Mouse (Mus musculus) ES-E14 (cell line): Measurements from ENCODE around the gene Nop53. TPM values are rescaled to one million over a fixed set of nuclear protein-coding genes. Genes with fewer than 3 reads are reported as not detected.

ENCODE experiments used
- DNase-seq: peaks from one replicate; pipeline ENCODE4 v3.0.0-alpha.2; 2013; ENCODE audit warnings: low read depth, low spot score
- H3K27ac ChIP-seq: 2 replicates; pipeline ENCODE4 v1.5.1; 2012; ENCODE audit warnings: low read depth, mild to moderate bottlenecking, low read length, moderate library complexity, mixed read lengths; ENCODE audit not compliant: poor library complexity, insufficient read depth, severe bottlenecking
- H3K36me3 ChIP-seq: 2 replicates; pipeline ENCODE4 v1.6.1; 2012; ENCODE audit warnings: mild to moderate bottlenecking, low read length, moderate library complexity, mixed read lengths; ENCODE audit not compliant: control insufficient read depth, poor library complexity, insufficient read depth, severe bottlenecking
- H3K4me1 ChIP-seq, 2 experiments: fragments of 150-350 bp in 1 of 2; sonication (generic) in 1 of 2; 2 replicates each; pipeline ENCODE4 v1.6.1; 2012; ENCODE audit warnings: low read length in 2 of 2, mild to moderate bottlenecking in 1 of 2, mixed read lengths in 1 of 2; ENCODE audit not compliant: control insufficient read depth in 2 of 2, insufficient read depth in 2 of 2, poor library complexity in 1 of 2
- H3K4me3 ChIP-seq, 2 experiments: fragments of 150-350 bp in 1 of 2; sonication (generic) in 1 of 2; 2 replicates each; pipeline ENCODE4 v1.5.1; 2012; ENCODE audit warnings: low read length in 2 of 2, low read depth in 1 of 2, mild to moderate bottlenecking in 1 of 2, mixed read lengths in 1 of 2; ENCODE audit not compliant: insufficient read depth in 1 of 2, poor library complexity in 1 of 2, severe bottlenecking in 1 of 2
- H3K9ac ChIP-seq: 2 replicates; pipeline ENCODE4 v1.6.1; 2012; ENCODE audit warnings: low read depth, mild to moderate bottlenecking, low read length, mixed read lengths; ENCODE audit not compliant: poor library complexity, insufficient read depth, severe bottlenecking
- H3K9me3 ChIP-seq: fragments of 150-350 bp; sonication (generic); 2 replicates; pipeline ENCODE4 v1.6.1; 2012; ENCODE audit warnings: low read depth, mild to moderate bottlenecking, low read length; ENCODE audit not compliant: control insufficient read depth, insufficient read depth
- CHD2 ChIP-seq: IDR thresholded peaks from 2 replicates; pipeline ENCODE4 v1.6.1; 2014; ENCODE audit warnings: mild to moderate bottlenecking, low read depth, low read length, inconsistent platforms
- HCFC1 ChIP-seq: IDR thresholded peaks from 2 replicates; pipeline ENCODE4 v1.6.1; 2012; ENCODE audit warnings: low read length, inconsistent platforms, borderline replicate concordance; ENCODE audit not compliant: insufficient read depth
- MAFK ChIP-seq: IDR thresholded peaks from 2 replicates; pipeline ENCODE4 v1.6.1; 2014; ENCODE audit warnings: mild to moderate bottlenecking, low read depth, low read length, inconsistent platforms; ENCODE audit not compliant: insufficient read depth
- ZC3H11A ChIP-seq: IDR thresholded peaks from 2 replicates; pipeline ENCODE4 v1.6.1; 2012; ENCODE audit warnings: low read depth, mild to moderate bottlenecking, inconsistent platforms, low read length, borderline replicate concordance
- ZNF384 ChIP-seq: IDR thresholded peaks from 2 replicates; pipeline ENCODE4 v1.6.1; 2012; ENCODE audit warnings: low read depth, low read length, inconsistent platforms
- in situ Hi-C, 2 experiments: fragments of 600-800 bp; cut with MboI; formaldehyde crosslinking; loops; one replicate each; pipeline ENCODE4 v1.15.1; 2025; ENCODE audit warnings: low sequenced_read_pairs in 2 of 2, inconsistent platforms in 1 of 2; ENCODE audit not compliant: unreplicated experiment in 2 of 2
- total RNA-seq: library from RNA; depleted of rRNA; stranded (reverse); fragments of 300-350 nt; gene quantifications from 2 replicates; pipeline ENCODE4 v1.2.3, GENCODE M21; 2012; rRNA removed

Nop53 gene
- total RNA-seq, 1 experiment: 212 TPM

- no peak overlapping the region for H3K4me3 ChIP-seq
- no peaks in the 10 kb centered on the region for H3K9me3 ChIP-seq
- peaks cover 4 to 12% of the 10 kb centered on the region in 2 experiments; a peak in 3 of 4 replicates for H3K4me1 ChIP-seq
- H3K9ac ChIP-seq: no peak overlapping the region
- TF ChIP-seq HCFC1 (no peak), ZC3H11A (no peak), CHD2 (no peak), ZNF384 (no peak), MAFK (no peak)
- DNase-seq: peak; percentile 56
- H3K27ac ChIP-seq: no peak overlapping the region; the same call in 1 of the 2 replicates
- in situ Hi-C loops: no loop called here
- H3K36me3 ChIP-seq: no peaks in the 10 kb centered on the region
Observed at GRCm38 (mm10) chr7:15894251-15894650, 51.6 kb downstream of the Nop53 start.

Other genes with a start within 250 kb of the Nop53 start
- gene Obox5, start 195.9 kb downstream of the Nop53 start, total RNA-seq: not detected in 2 replicates
- 0.76 and 0.79 TPM in 2 replicates for gene Obox6, start 106.4 kb downstream of the Nop53 start, total RNA-seq
- gene Crx, start 66.1 kb downstream of the Nop53 start, total RNA-seq: 0.16 TPM in 1 of 2 replicates, not detected in the other
- 4.2 and 19.1 TPM in 2 replicates for gene Crxos, start 63.5 kb downstream of the Nop53 start, total RNA-seq
- gene Selenow, start 23.7 kb downstream of the Nop53 start, total RNA-seq: 36.3 and 54.0 TPM in 2 replicates
- gene Ehd2, start 21.5 kb upstream of the Nop53 start, total RNA-seq: 3.8 and 6.8 TPM in 2 replicates
- 3.5 and 3.6 TPM in 2 replicates for gene Bicra, start 101.8 kb upstream of the Nop53 start, total RNA-seq
- gene Zfp541, start 115.7 kb upstream of the Nop53 start, total RNA-seq: 0.36 and 0.53 TPM in 2 replicates
- gene Napa, start 152.4 kb upstream of the Nop53 start, total RNA-seq: 99.5 and 103 TPM in 2 replicates
- 15.4 and 20.0 TPM in 2 replicates for gene Kptn, start 173.8 kb upstream of the Nop53 start, total RNA-seq
- 3.1 and 7.8 TPM in 2 replicates for gene Slc8a2, start 183.8 kb upstream of the Nop53 start, total RNA-seq
- 2.6 and 3.8 TPM in 2 replicates for gene Meis3, start 229.0 kb upstream of the Nop53 start, total RNA-seq